Mouse (Mus musculus) heart, embryonic 16.5 days (tissue): ENCODE data around the gene Srgap2. TPM values are rescaled to one million over a fixed set of nuclear protein-coding genes. Genes with fewer than 3 reads are reported as not detected.

Experiments
- ATAC-seq: fragments of 200-750 bp; cut with Nextera tagmentation; replicated peaks from 2 replicates; pipeline ENCODE4 v1.8.0; 2017; ENCODE audit warnings: moderate number of reproducible peaks; ENCODE audit not compliant: insufficient read depth, low FRiP score; ENCODE audit errors: extremely low read depth
- H3K27ac ChIP-seq: fragments of 300-500 bp; sonication (generic); 2 replicates; pipeline ENCODE4 v1.5.1; 2014; ENCODE audit warnings: mild to moderate bottlenecking, low read length, control low read depth, moderate library complexity
- H3K27me3 ChIP-seq: fragments of 300-500 bp; sonication (generic); 2 replicates; pipeline ENCODE4 v1.6.1; 2014; ENCODE audit warnings: low read length, mixed read lengths; ENCODE audit not compliant: control insufficient read depth, insufficient read depth
- H3K36me3 ChIP-seq: fragments of 300-500 bp; sonication (generic); 2 replicates; pipeline ENCODE4 v1.6.1; 2014; ENCODE audit not compliant: control insufficient read depth, insufficient read depth
- H3K4me1 ChIP-seq: fragments of 300-500 bp; sonication (generic); 2 replicates; pipeline ENCODE4 v1.6.1; 2014; ENCODE audit warnings: low read length, mixed read lengths; ENCODE audit not compliant: control insufficient read depth, insufficient read depth
- H3K4me2 ChIP-seq: fragments of 300-500 bp; sonication (generic); 2 replicates; pipeline ENCODE4 v1.6.1; 2014; ENCODE audit warnings: low read depth, mild to moderate bottlenecking, control low read depth, low read length
- H3K4me3 ChIP-seq: fragments of 300-500 bp; sonication (generic); 2 replicates; pipeline ENCODE4 v1.5.1; 2014; ENCODE audit warnings: mild to moderate bottlenecking, control low read depth, low read length
- H3K9ac ChIP-seq: fragments of 300-500 bp; sonication (generic); 2 replicates; pipeline ENCODE4 v1.6.1; 2014; ENCODE audit warnings: low read length, control low read depth
- H3K9me3 ChIP-seq: fragments of 300-500 bp; sonication (generic); replicated peaks from 2 replicates; pipeline ENCODE4 v1.6.1; 2016; ENCODE audit warnings: low read length; ENCODE audit not compliant: control insufficient read depth
- WGBS: fragments of 180-500 bp; shearing (Covaris S2); extraction: QIAGEN DNeasy Blood & Tissue Kit; methylation state at CpG from one replicate; pipeline ENCODE4 v1.1.7; 2014; 5-methylcytosine and 5-hydroxymethylcytosine counted together
- polyA plus RNA-seq: library from polyadenylated mRNA; unstranded; fragments of >200 nt; fragmentation: Nextera tagmentation; extraction: Ambion mirVana; gene quantifications from 2 replicates; pipeline ENCODE4 v1.2.1, GENCODE M21; 2015

The Srgap2 gene
- polyA plus RNA-seq, 1 experiment from 2014 or later: 16.6 TPM

DNA sequence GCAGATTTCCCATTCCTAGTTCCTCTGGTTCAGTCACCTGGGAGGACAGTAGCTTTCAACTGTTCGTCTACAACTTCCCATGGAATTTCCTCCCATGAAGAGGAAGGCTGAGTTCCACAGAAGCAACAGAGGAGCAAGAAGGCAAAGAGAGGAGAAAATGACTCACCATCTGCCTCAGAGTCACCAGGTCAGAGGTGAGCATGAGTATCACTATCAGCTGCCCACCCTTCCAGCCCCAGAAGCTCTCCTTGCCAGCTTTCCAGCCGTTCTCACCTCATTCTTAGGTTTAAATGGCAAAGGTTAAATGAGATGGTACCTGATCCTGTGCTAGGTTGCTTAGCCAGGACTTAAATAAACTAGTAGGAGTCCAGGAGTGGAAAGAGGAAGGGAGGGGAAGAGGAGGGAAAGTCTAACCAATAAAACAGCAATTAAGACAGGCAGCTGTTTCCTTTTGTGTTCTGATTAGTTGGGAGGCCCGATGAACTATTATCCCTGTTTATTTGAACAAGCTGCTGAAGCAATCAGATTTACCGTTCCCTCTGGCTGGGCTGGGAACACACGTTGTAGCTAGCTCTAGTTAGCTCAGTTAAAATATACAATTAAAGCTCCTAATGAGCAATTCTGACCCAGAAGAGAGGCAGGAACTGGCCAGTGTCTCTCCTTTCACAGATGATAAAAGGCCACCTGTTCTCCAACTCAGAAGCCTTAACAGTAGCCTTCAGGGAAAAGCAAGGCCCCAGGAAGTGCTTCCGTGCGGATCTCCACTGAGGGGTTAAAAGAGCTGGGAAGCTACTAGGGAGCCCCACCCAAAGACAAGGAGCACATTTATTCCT is 148.9 kb downstream of the Srgap2 start:
- H3K27ac ChIP-seq: peak overlapping the region; percentile 72
- H3K4me2 ChIP-seq: no peak overlapping the region
- H3K4me1 ChIP-seq: peaks cover 31% of the 10 kb centered on the region
- no peaks in the 10 kb centered on the region for H3K27me3 ChIP-seq
- H3K36me3 ChIP-seq: no peaks in the 10 kb centered on the region
- 42% methylated on average over 7 of the region's 7 CpGs for WGBS
- no peak overlapping the region for H3K4me3 ChIP-seq
- no peaks in the 10 kb centered on the region for H3K9me3 ChIP-seq
- ATAC-seq: no peak
- no peak overlapping the region for H3K9ac ChIP-seq

DNA sequence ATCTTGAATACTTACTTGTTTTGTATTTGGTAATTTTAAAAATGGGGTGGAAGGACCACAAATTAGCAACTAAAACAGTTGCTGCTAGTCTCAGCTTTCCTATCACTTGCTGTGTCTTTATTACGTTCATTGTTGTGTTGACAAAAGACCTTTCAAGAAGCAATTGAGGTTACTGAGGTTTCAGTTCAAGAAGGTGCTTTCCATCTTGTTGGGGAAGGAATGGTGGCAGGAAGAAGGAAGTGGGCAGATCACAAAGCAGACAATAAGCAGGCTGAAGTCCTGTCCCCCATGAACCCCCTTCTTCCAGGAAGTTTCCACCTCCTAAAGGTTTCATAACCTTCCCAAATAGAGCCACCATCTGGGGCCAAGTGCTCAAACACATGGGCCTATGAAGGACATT is 161.3 kb downstream of the Srgap2 start:
- H3K9ac ChIP-seq: no peak overlapping the region
- no peak overlapping the region for H3K4me2 ChIP-seq
- no peaks in the 10 kb centered on the region for H3K4me1 ChIP-seq
- H3K4me3 ChIP-seq: no peak overlapping the region
- H3K27ac ChIP-seq: no peak overlapping the region
- H3K27me3 ChIP-seq: no peaks in the 10 kb centered on the region
- no peak for ATAC-seq
- H3K36me3 ChIP-seq: no peaks in the 10 kb centered on the region
- 82% methylated on average over 1 of the region's 1 CpGs for WGBS
- no peaks in the 10 kb centered on the region for H3K9me3 ChIP-seq

DNA sequence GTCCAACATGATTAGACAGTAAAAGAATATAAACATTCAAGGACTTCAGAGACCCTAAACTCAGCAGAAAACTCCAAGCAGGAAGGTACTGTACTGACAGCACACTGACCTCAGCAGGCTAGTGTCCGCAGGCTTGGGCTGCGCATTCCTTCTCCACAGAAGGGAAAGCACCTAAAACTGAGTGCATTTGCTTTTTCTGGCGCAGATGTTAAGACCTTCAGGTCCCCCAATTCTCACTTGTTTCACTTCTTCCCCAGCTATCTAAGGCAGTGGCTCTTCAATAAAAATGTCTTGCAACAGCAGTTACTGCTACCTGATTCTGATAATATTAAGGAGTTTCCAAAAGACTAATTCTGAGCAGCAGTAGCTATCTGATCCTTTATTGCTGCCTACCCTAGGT is 162.7 kb downstream of the Srgap2 start:
- H3K4me3 ChIP-seq: no peak overlapping the region
- WGBS: 83% methylated on average over 3 of the region's 3 CpGs
- H3K9me3 ChIP-seq: no peaks in the 10 kb centered on the region
- no peaks in the 10 kb centered on the region for H3K36me3 ChIP-seq
- H3K4me2 ChIP-seq: no peak overlapping the region
- H3K4me1 ChIP-seq: no peaks in the 10 kb centered on the region
- H3K9ac ChIP-seq: no peak overlapping the region
- ATAC-seq: no peak
- H3K27me3 ChIP-seq: no peaks in the 10 kb centered on the region
- H3K27ac ChIP-seq: no peak overlapping the region

DNA sequence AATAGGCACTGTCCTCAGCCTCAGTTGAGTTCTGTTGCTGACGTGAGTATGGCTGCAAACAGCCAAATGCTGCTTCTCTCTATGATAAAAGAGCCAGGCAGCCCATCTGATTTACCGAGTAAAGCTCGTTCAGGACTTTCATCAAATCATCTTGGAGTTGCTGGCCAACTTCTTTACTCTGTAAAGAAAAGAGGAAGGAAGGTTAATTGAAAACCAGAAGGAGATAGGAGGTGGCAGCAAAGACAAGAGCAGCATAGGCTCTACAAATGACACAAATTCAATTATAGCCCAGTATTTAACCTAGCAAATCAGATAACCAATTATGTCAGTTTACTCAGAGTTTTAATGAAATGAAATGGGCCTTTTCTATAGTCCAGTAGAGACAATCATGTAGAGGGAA is 163.3 kb downstream of the Srgap2 start:
- 51% methylated on average over 3 of the region's 3 CpGs for WGBS
- no peaks in the 10 kb centered on the region for H3K4me1 ChIP-seq
- no peak overlapping the region for H3K4me2 ChIP-seq

DNA sequence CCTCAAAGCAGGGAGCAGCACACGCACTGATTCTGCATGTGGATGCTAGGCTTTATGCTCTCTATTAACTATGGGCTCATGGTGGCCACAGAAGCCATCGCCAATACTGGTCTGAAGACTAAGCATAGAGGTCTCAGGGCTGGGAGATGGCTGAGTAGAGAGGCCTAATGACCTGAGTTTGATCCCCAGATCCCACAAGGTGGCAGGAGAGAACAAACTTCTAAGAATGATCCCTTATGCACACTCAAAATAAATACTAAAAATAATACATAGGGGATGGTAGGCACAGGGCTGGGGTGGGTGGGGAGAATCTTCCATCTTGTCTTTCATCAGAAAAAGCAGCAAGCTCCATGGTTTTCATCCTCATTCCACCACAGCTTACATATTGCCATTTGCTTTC is 165.1 kb downstream of the Srgap2 start:
- Histone ChIP-seq H3K27me3 (no peaks in the 10 kb centered on the region), H3K4me3 (no peak overlapping the region), H3K4me1 (no peaks in the 10 kb centered on the region), H3K9ac (no peak overlapping the region), H3K27ac (no peak overlapping the region), H3K4me2 (no peak overlapping the region), H3K9me3 (no peaks in the 10 kb centered on the region), H3K36me3 (no peaks in the 10 kb centered on the region)
- 87% methylated on average over 2 of the region's 2 CpGs for WGBS
- ATAC-seq: no peak

More for the DNA sequence above, 163.3 kb downstream of the Srgap2 start:
- H3K9me3 ChIP-seq: no peaks in the 10 kb centered on the region
- no peak overlapping the region for H3K4me3 ChIP-seq
- H3K27ac ChIP-seq: no peak overlapping the region
- ATAC-seq: no peak
- H3K36me3 ChIP-seq: no peaks in the 10 kb centered on the region
- H3K27me3 ChIP-seq: no peaks in the 10 kb centered on the region
- no peak overlapping the region for H3K9ac ChIP-seq

DNA sequence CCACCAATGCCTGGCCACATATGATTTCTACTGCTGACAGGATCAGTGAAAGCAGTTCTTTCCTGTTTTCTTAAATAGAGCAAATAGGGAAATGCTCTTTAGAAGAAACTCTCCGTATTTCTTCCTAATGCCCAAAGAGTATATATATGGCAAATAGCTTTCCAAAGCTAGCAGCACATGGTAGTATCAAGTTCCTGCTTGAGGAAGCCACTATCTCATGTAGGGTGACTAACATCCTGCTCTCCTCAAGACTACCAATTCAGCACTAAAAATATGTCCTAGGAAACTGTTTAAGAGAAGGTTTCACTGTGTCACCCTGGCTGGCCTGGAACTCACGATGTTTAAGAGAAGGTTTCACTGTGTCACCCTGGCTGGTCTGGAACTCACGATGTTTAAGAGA is 166.4 kb downstream of the Srgap2 start:
- no peak overlapping the region for H3K4me3 ChIP-seq
- H3K9me3 ChIP-seq: no peaks in the 10 kb centered on the region
- peaks cover 6% of the 10 kb centered on the region; the same call in 1 of the 2 replicates for H3K36me3 ChIP-seq
- 76% methylated on average over 3 of the region's 3 CpGs for WGBS
- no peak overlapping the region for H3K4me2 ChIP-seq
- ATAC-seq: no peak
- no peak overlapping the region for H3K9ac ChIP-seq
- H3K4me1 ChIP-seq: no peaks in the 10 kb centered on the region
- no peaks in the 10 kb centered on the region for H3K27me3 ChIP-seq
- H3K27ac ChIP-seq: no peak overlapping the region

DNA sequence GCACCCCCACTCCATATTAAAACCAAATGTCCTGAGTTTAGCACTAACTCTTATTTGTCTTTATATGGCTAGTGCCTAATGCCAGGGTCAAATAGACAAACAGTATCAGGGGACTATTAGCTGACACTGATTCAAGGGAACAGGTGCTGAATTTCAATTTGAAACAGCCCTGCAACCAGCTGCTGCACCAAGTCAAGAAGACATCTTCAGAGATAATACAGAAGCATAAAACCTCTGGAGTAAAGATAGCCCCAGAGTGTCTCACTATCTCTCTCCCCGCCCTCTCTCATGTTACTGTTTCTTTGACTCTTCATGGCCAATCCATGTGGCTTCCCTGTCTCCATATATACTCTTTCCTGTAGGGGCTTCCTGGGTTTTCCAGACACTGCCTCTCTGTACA is 167.5 kb downstream of the Srgap2 start:
- Histone ChIP-seq H3K27me3 (no peaks in the 10 kb centered on the region), H3K36me3 (peaks cover 18% of the 10 kb centered on the region), H3K4me1 (no peaks in the 10 kb centered on the region), H3K27ac (no peak overlapping the region), H3K9ac (no peak overlapping the region), H3K4me3 (no peak overlapping the region), H3K4me2 (no peak overlapping the region), H3K9me3 (no peaks in the 10 kb centered on the region)
- WGBS: 75% methylated on average over 1 of the region's 1 CpGs
- ATAC-seq: no peak

DNA sequence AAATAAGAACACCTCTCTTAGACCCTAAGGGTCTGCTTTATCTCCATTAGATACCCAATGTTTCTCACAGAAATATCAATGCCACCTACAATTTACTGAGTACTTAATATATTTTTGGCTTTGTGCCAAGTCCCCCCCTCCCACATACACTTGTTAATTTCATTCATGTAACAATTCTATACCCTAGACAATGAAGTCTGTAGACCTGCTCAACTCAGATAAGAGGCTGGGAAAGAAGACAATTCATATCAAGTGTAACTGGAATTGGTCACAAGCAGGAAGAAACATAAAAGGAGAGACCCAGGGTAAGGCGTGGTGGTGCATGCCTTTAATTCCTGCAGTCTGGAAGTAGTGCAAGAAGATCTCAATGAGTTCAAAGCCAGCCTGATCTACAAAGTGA is 169.9 kb downstream of the Srgap2 start:
- Histone ChIP-seq H3K36me3 (peaks cover 20% of the 10 kb centered on the region), H3K9me3 (no peaks in the 10 kb centered on the region), H3K27ac (no peak overlapping the region), H3K4me1 (no peaks in the 10 kb centered on the region), H3K4me3 (no peak overlapping the region), H3K9ac (no peak overlapping the region), H3K27me3 (no peaks in the 10 kb centered on the region), H3K4me2 (no peak overlapping the region)
- WGBS: 67% methylated on average over 1 of the region's 1 CpGs
- no peak for ATAC-seq

DNA sequence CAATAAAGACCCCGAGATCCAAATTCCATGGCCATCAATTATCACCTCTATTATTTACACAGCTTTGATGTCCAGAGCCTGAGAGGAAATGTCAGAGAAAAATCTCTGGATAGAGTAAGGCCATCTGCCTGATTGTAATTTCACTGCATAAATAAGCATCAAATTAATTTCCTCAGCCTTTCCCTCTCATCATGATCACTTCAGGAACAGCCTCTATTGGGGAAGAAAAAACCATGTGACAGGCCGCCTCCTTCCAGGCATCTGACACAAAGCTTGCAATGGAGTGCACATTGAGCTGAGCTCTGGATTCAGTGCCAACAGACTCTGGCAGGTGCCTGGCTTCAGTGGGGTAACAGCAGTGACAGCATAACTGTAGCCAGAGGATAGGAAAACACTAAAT is 175.7 kb downstream of the Srgap2 start:
- no peak overlapping the region for H3K4me3 ChIP-seq
- peaks cover 12% of the 10 kb centered on the region for H3K4me1 ChIP-seq
- no peak overlapping the region for H3K4me2 ChIP-seq
- H3K36me3 ChIP-seq: peaks cover 21% of the 10 kb centered on the region
- 60% methylated on average over 2 of the region's 2 CpGs for WGBS
- H3K9me3 ChIP-seq: no peaks in the 10 kb centered on the region
- no peaks in the 10 kb centered on the region for H3K27me3 ChIP-seq
- H3K9ac ChIP-seq: no peak overlapping the region
- H3K27ac ChIP-seq: no peak overlapping the region
- ATAC-seq: no peak
